Mouse (Mus musculus) heart, postnatal 0 days (tissue): ENCODE measurements around the gene Ttc25.

Source experiments
- CTCF ChIP-seq: IDR thresholded peaks from 2 replicates; pipeline ENCODE4 v1.5.1; 2016; ENCODE audit warnings: antibody characterized with exemption, control low read depth, low read depth
- EP300 ChIP-seq: IDR thresholded peaks from 2 replicates; pipeline ENCODE4 v1.6.1; 2016; ENCODE audit warnings: antibody characterized with exemption, low read depth

DNA sequence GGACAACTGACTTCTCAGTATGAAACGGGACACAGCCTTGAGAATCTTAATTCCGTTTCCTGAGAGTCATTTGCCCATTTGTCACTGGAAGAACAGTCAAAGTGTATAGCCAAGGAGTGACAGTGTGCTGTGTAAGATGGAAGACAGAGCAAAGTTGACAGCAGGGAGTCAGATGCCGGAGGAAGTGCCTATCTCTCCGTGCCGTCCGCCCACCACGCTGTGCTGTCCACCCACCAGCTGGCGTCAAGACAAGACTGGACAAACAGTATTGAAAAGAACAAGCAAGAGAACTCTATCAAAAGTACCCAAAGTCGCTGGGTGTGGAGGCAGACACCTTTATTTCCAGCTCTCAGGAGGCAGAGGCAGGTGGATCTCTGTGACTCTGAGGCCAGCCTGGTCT lies 57.7 kb downstream of the Ttc25 start:
- no peak for TF ChIP-seq EP300
- TF ChIP-seq CTCF, result no peak
